Mouse (Mus musculus): ENCODE data around the gene Wipi2.

- TF ChIP-seq POLR2A (IDR thresholded peaks at IDR 0.05; ENCODE audit: low read depth, low read length) (no peak), CTCF (IDR thresholded peaks at IDR 0.05; ENCODE audit: extremely low read depth, insufficient read depth, insufficient read length, insufficient replicate concordance) (no peak)
These were observed 76.1 kb downstream of the Wipi2 start for GRCm38 (mm10) chr5:142703569-142703968.
